Mouse (Mus musculus) forebrain, postnatal 0 days (tissue): Measurements from ENCODE around the gene Arrb1. TPM values are rescaled to one million over a fixed set of nuclear protein-coding genes. Genes with fewer than 3 reads are reported as not detected.

Experiments used
- ATAC-seq: fragments of 200-750 bp; cut with Nextera tagmentation; 2 replicates; pipeline ENCODE4 v1.8.0; 2017; ENCODE audit warnings: mild to moderate bottlenecking, moderate library complexity
- DNase-seq: peaks from one replicate; pipeline ENCODE4 v3.0.0-alpha.2; 2015
- H3K27ac ChIP-seq: fragments of 300-500 bp; sonication (generic); 2 replicates; pipeline ENCODE4 v1.5.1; 2014; ENCODE audit warnings: low read depth, mild to moderate bottlenecking, antibody characterized with exemption, low read length, moderate library complexity, mixed read lengths
- H3K27me3 ChIP-seq: fragments of 300-500 bp; sonication (generic); 2 replicates; pipeline ENCODE4 v1.6.1; 2014; ENCODE audit warnings: mild to moderate bottlenecking, low read length, mixed read lengths; ENCODE audit not compliant: insufficient read depth
- H3K36me3 ChIP-seq: fragments of 300-500 bp; sonication (generic); 2 replicates; pipeline ENCODE4 v1.6.1; 2014; ENCODE audit warnings: mild to moderate bottlenecking, moderate library complexity; ENCODE audit not compliant: insufficient read depth
- H3K4me1 ChIP-seq: fragments of 300-500 bp; sonication (generic); 2 replicates; pipeline ENCODE4 v1.6.1; 2014; ENCODE audit warnings: antibody characterized with exemption; ENCODE audit not compliant: insufficient read depth
- H3K4me2 ChIP-seq: fragments of 300-500 bp; sonication (generic); 2 replicates; pipeline ENCODE4 v1.6.1; 2014; ENCODE audit warnings: low read depth, mild to moderate bottlenecking, moderate library complexity
- H3K4me3 ChIP-seq: fragments of 300-500 bp; sonication (generic); 2 replicates; pipeline ENCODE4 v1.5.1; 2014; ENCODE audit warnings: low read depth, low read length, mixed read lengths
- H3K9ac ChIP-seq: fragments of 300-500 bp; sonication (generic); 2 replicates; pipeline ENCODE4 v1.6.1; 2014; ENCODE audit warnings: mild to moderate bottlenecking
- H3K9me3 ChIP-seq: fragments of 300-500 bp; sonication (generic); 2 replicates; pipeline ENCODE4 v1.6.1; 2016; ENCODE audit warnings: low read length
- CTCF ChIP-seq: sonication (generic); IDR thresholded peaks from 2 replicates; pipeline ENCODE4 v1.5.1; 2016; ENCODE audit warnings: antibody characterized with exemption, control low read depth, low read depth
- WGBS: fragments of 180-500 bp; shearing (Covaris S2); extraction: QIAGEN DNeasy Blood & Tissue Kit; methylation state at CpG from one replicate; pipeline ENCODE4 v1.1.7; 2014; 5-methylcytosine and 5-hydroxymethylcytosine counted together
- polyA plus RNA-seq: library from polyadenylated mRNA; unstranded; fragments of >200 nt; fragmentation: Nextera tagmentation; extraction: Ambion mirVana; gene quantifications from 2 replicates; pipeline ENCODE4 v1.2.1, GENCODE M21; 2015
- total RNA-seq: library from RNA; depleted of rRNA; stranded (reverse); fragments of >200 nt; gene quantifications from 2 replicates; pipeline ENCODE4 v1.2.3, GENCODE M21; 2014

Arrb1 gene
- total and polyA plus RNA-seq, 2 experiments from 2014 or later = 13.0 to 102 TPM

DNA sequence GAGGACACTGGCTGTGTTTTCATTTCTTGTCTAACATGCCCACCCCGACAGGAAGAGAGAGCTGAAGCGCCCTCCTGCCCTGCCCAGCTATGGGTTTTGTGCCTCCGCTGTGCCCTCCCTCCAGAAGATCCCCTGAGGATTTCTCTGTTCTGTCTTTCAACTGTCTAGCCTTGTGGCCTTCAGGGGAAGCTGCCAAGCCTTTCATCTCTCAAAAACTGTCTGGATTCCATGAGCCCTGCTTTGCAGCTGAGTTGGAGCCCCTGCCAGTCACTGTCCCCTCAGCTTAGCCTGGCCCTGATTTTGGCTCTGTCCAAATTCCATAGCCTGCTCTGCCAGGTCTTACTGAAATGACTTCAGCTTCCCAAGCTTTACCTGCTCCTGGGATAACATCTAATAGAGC, 71.5 kb downstream of the Arrb1 start:
- Histone ChIP-seq H3K27me3 (no peaks in the 10 kb centered on the region), H3K27ac (no peak overlapping the region), H3K9me3 (no peaks in the 10 kb centered on the region), H3K4me1 (no peaks in the 10 kb centered on the region), H3K36me3 (peaks cover 23% of the 10 kb centered on the region), H3K9ac (no peak overlapping the region), H3K4me2 (no peak overlapping the region), H3K4me3 (no peak overlapping the region)
- TF ChIP-seq CTCF = no peak
- no peak for ATAC-seq
- no peak for DNase-seq
- WGBS = 45% methylated on average over 3 of the region's 3 CpGs

DNA sequence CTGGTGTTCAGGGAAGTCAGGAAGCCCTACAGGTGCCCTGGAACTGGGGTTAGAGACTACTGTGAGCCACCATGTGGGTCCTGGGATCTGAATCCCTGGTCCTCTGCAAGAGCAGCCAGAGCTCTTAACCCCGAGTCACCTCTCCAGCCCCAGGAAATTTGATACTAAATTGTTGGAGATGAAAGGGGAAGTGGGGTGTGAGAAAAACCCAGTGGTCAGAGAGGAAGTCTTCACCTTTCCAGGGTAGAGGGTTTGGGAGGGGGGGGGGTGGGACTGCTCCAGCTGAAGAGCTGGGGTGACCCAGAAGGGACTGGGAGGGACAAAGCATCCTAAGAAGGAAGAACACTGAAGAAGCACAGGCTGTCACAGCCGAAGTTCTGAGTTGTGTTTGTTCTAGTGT, 72.4 kb downstream of the Arrb1 start:
- H3K36me3 ChIP-seq = peaks cover 15% of the 10 kb centered on the region
- H3K9me3 ChIP-seq = no peaks in the 10 kb centered on the region
- DNase-seq = no peak
- no peak overlapping the region for H3K4me2 ChIP-seq
- H3K4me1 ChIP-seq = no peaks in the 10 kb centered on the region
- TF ChIP-seq CTCF = no peak
- WGBS = 70% methylated on average over 2 of the region's 2 CpGs
- H3K27me3 ChIP-seq = no peaks in the 10 kb centered on the region
- H3K9ac ChIP-seq = no peak overlapping the region
- no peak overlapping the region for H3K27ac ChIP-seq
- ATAC-seq = no peak
- H3K4me3 ChIP-seq = no peak overlapping the region

DNA sequence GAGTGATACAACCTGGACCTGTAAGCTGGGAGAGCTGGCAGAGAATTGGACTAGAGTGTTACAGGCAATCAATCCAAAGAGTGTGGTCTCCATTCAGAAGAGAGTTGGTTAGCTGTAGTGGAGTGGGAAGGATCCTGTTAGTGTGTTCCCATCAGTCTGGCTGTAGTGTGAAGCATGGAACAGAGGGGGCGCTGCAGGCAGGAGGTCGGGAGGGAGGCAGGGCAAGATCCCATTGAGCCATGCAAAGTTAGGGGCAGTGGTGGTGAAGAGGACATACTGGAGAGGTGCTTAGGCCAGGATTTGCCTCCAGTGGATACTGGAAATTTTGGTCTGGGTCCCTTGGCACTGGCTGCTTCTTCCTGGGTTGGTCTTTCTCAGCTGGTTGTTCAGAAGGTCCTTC, 83.0 kb downstream of the Arrb1 start:
- DNase-seq = no peak

DNA sequence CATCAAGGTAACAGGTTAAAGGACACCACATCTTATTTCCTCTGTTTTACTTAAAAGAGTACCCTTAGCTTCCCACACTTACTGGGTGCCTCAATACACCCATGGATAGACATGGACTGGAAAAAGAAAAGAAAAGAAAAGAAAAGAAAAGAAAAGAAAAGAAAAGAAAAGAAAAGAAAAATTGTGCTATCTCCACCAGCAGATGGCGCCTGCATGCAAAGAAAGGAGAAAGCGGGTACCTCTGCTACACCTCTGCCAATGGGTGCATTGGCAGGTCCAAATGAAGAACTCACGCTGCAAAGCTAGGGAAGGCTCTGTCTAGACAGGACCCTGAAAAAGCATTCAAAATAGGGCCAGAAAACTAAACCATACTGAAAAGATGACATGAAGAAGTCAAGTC, 83.6 kb downstream of the Arrb1 start:
- H3K27me3 ChIP-seq = 0 out of 2 replicates have a peak, but pooled peaks cover 5% of the 10 kb centered on the region
- H3K36me3 ChIP-seq = no peaks in the 10 kb centered on the region
- peak; percentile 84 for TF ChIP-seq CTCF
- H3K9ac ChIP-seq = no peak overlapping the region
- 4% methylated on average over 3 of the region's 3 CpGs for WGBS
- H3K4me3 ChIP-seq = no peak overlapping the region
- no peaks in the 10 kb centered on the region for H3K9me3 ChIP-seq
- no peak overlapping the region for H3K27ac ChIP-seq
- ATAC-seq (peak; percentile 66), DNase-seq (peak; percentile 66)
- no peak overlapping the region for H3K4me2 ChIP-seq
- no peaks in the 10 kb centered on the region for H3K4me1 ChIP-seq

More for the DNA sequence above, 83.0 kb downstream of the Arrb1 start:
- Histone ChIP-seq H3K27me3 (0 out of 2 replicates have a peak, but pooled peaks cover 1% of the 10 kb centered on the region), H3K36me3 (no peaks in the 10 kb centered on the region), H3K4me3 (no peak overlapping the region), H3K9ac (no peak overlapping the region), H3K4me1 (no peaks in the 10 kb centered on the region), H3K27ac (no peak overlapping the region), H3K9me3 (no peaks in the 10 kb centered on the region), H3K4me2 (no peak overlapping the region)
- 88% methylated on average over 2 of the region's 2 CpGs for WGBS
- no peak for ATAC-seq
- TF ChIP-seq CTCF = 0 out of 2 replicates have a peak, but pooled peaks have one; percentile 27

DNA sequence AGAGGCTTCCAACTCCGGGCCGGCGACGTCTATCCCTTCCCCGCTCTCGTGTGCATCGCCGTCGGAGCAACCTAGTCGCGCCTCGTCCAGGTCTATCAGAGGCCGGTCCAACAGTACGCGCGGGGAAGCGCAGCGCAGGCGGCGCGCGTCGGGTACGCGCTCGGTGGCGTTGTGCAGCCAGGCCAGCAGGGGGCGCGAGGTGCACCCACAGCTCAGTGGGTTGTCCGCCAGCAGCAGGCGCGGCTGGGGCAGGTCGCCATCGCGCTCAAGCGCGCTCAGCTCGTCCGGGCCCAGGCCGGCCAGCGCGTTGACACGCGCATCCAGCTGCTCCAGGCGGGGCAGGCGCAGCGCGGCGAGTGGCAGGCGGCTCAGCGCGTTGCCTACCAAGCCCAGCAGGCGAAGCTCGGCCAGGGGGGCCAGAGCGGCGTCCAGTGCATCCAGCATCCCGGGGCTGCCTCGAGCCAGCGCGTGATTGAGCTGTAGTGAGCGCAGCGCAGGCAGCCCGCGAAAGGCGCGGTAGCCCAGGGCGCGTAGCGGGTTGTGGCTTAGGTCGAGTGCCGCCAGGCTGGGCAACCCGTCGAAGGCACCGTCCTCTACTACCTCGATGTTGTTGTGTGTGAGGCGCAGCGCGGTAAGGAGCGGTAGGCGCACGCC, 90.6 kb downstream of the Arrb1 start:
- ATAC-seq (peak; percentile 93), DNase-seq (peak; percentile 93)
- Histone ChIP-seq H3K27ac (no peak overlapping the region; the same call in 1 of the 2 replicates), H3K36me3 (no peaks in the 10 kb centered on the region), H3K27me3 (peaks cover 21% of the 10 kb centered on the region), H3K4me1 (no peaks in the 10 kb centered on the region), H3K4me2 (peak overlapping the region; percentile 83), H3K9me3 (no peaks in the 10 kb centered on the region), H3K4me3 (peak overlapping the region; percentile 54), H3K9ac (peak overlapping the region; percentile 62)
- TF ChIP-seq CTCF = peak; percentile 98
- 1% methylated on average over 80 of the region's 81 CpGs for WGBS

DNA sequence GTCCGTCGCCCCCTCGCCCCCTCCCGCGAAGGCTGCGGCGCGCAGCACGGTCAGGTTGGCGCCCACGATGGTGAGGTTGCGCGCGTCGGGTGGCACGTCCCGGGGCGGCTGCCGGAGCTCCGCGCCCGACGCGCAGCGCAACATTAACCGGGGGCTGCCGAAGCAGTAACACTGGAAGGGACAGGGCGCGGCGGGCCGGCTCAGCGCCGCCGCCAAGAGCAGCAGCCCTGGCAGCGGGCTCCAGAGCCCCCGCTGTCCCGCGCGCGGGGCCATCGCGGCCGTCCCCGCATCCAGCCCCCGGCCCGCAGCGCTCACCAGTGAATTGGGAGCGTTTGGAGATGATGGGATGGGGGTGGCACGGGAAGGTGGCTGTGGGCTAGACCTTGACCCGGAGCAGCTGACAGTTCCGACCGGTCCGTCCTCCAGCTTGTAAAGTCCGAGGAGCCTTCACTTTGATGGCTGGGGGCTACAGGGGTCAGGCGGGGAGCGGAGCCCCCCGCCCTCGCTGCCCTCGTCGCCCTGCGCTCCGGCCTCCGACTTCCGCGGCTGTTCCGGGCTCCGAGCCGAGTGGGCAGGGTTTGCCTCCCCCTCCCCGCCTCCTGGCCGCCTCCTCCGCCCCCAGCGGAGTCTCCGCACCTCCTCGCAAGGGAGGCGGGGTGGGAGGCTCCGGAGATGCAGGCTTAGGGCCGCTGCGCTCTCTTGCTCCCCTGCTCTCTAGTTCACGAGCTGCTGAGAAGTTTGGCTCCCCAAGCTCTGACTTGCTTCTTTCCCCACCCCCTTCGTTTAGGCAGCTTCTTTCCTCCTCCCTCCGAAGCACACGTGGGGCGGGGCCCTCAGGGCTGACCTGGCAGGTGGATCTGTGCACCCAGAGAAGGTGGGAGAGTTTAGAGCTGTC, 91.4 kb downstream of the Arrb1 start, which contains the start of gene Tpbgl:
Tpbgl (minus strand) TSS at position 728 of the 895 bp plus-strand sequence.
- no peaks in the 10 kb centered on the region for H3K36me3 ChIP-seq
- H3K9ac ChIP-seq = peak within 1 kb of the TSS; percentile 62
- DNase-seq = peak; percentile 19
- H3K9me3 ChIP-seq = no peaks in the 10 kb centered on the region
- H3K4me3 ChIP-seq = peak within 1 kb of the TSS; percentile 54
- no peak within 1 kb of the TSS for H3K27ac ChIP-seq
- no peak for ATAC-seq
- peak within 1 kb of the TSS; percentile 83 for H3K4me2 ChIP-seq
- TF ChIP-seq CTCF = no peak
- peaks cover 23% of the 10 kb centered on the region for H3K27me3 ChIP-seq
- H3K4me1 ChIP-seq = no peaks in the 10 kb centered on the region
- 2% methylated on average over 61 of the region's 83 CpGs for WGBS

DNA sequence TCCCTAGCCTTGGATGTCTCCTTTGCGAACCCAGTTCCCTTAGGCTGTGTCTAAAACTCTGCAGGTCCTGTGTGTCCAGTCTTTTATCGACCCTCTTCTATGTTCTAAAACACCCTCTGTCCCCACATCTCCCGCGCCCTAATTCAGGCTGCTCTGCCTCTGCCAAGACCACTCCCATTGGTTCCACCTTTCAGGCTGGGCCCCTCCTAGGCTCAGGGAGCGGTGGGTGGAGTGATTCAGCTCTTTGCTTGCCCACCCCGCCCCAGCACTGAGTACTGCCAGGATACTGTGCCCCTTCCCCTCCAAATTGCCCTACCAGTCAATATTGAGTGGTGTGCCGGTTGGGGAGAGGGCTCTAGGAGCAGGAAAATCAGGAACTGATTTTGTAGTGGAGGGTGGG, 92.1 kb downstream of the Arrb1 start:
- DNase-seq (no peak), ATAC-seq (no peak)
- no peaks in the 10 kb centered on the region for H3K9me3 ChIP-seq
- no peak overlapping the region for H3K4me2 ChIP-seq
- no peak overlapping the region for H3K27ac ChIP-seq
- no peak overlapping the region for H3K9ac ChIP-seq
- no peak overlapping the region for H3K4me3 ChIP-seq
- no peaks in the 10 kb centered on the region for H3K4me1 ChIP-seq
- peaks cover 26% of the 10 kb centered on the region for H3K27me3 ChIP-seq
- TF ChIP-seq CTCF = no peak
- no peaks in the 10 kb centered on the region for H3K36me3 ChIP-seq
- 9% methylated on average over 7 of the region's 7 CpGs for WGBS
